Mouse (Mus musculus): Measurements from ENCODE around the gene Alk. TPM values are rescaled to one million over a fixed set of nuclear protein-coding genes. Genes with fewer than 3 reads are reported as not detected.

Alk gene
- 0.03 TPM in 2 replicates for polyA plus RNA-seq (2012; rRNA removed)

- H3K36me3 ChIP-seq (ENCODE audit: control insufficient read depth, insufficient read depth, low read length) = no peaks in the 10 kb centered on the region
- no peak within 1 kb of the TSS for H3K4me3 ChIP-seq (ENCODE audit: control insufficient read depth, insufficient read depth, low read length)
- DNase-seq = peak; percentile 54
- H3K27me3 ChIP-seq (ENCODE audit: control insufficient read depth, insufficient read depth, low read length) = peaks cover 6% of the 10 kb centered on the region; the same call in 1 of the 2 replicates
- whole genome bisulfite sequencing = 1% methylated on average over 32 of the region's 32 CpGs
- H3K4me1 ChIP-seq (replicated peaks; ENCODE audit: control insufficient read depth, insufficient read depth, low read length) = peaks cover 5% of the 10 kb centered on the region
- TF ChIP-seq POLR2A (IDR thresholded peaks at IDR 0.05; ENCODE audit: control insufficient read depth, extremely low read depth, insufficient read depth, low read length, poor library complexity) (no peak), CTCF (IDR thresholded peaks at IDR 0.05; ENCODE audit: borderline replicate concordance, control insufficient read depth, extremely low read depth, insufficient read depth, low read length, poor library complexity) (no peak)
- H3K27ac ChIP-seq (ENCODE audit: control insufficient read depth, insufficient read depth, low read length) = no peak within 1 kb of the TSS
These were observed at the start of gene Alk for GRCm38 (mm10) chr17:72604610-72604980. Gene Alk (minus strand): TSS chr17:72604627.

- Histone ChIP-seq H3K36me3 (ENCODE audit: control insufficient read depth, insufficient read depth, low read length) (no peaks in the 10 kb centered on the region), H3K27ac (ENCODE audit: control insufficient read depth, insufficient read depth, low read length) (no peak overlapping the region), H3K27me3 (ENCODE audit: control insufficient read depth, insufficient read depth, low read length) (no peaks in the 10 kb centered on the region), H3K4me1 (replicated peaks; ENCODE audit: control insufficient read depth, insufficient read depth, low read length) (no peaks in the 10 kb centered on the region), H3K4me3 (ENCODE audit: control insufficient read depth, insufficient read depth, low read length) (no peak overlapping the region)
- WGBS = 74% methylated on average over 1 of the region's 1 CpGs
- no peak for DNase-seq
- TF ChIP-seq POLR2A (IDR thresholded peaks at IDR 0.05; ENCODE audit: control insufficient read depth, extremely low read depth, insufficient read depth, low read length, poor library complexity) (no peak), CTCF (IDR thresholded peaks at IDR 0.05; ENCODE audit: borderline replicate concordance, control insufficient read depth, extremely low read depth, insufficient read depth, low read length, poor library complexity) (no peak)
These were observed 48.4 kb upstream of the Alk start for GRCm38 (mm10) chr17:72652801-72653200.

DNA sequence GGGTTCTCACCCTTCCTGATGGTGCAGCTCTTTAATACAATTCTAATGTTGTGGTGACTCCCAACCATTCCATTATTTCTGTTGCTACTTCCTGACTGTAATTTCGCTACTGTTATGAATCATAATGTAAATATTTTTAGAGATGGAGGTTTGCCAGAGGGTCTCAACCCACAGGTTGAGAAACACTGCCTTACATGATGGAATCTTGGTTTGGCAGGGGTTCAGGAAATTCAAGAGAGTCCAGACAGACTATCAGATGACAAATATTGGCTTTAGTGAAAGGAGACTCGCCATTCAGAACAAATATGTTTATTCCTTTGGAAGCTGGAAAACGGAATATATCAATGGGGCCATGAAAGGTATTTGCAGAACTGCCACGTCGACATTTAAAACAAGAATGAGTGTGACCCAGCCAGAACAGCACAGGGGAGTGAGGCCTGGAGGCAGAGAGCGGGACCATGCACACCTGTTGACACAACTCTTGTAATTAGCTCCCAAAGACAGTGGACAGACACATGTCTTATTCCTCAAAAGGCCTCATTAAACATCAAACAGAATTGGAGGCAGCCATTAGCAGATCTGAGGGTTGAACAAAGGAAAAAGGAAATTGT lies 44.3 kb upstream of the Alk start:
- H3K27ac ChIP-seq (ENCODE audit: control insufficient read depth, insufficient read depth, low read length) = no peak overlapping the region
- no peak for DNase-seq
- WGBS = 77% methylated on average over 6 of the region's 6 CpGs
- no peak overlapping the region for H3K4me3 ChIP-seq (ENCODE audit: control insufficient read depth, insufficient read depth, low read length)
- no peak for TF ChIP-seq POLR2A (IDR thresholded peaks at IDR 0.05; ENCODE audit: control insufficient read depth, extremely low read depth, insufficient read depth, low read length, poor library complexity)
- no peaks in the 10 kb centered on the region for H3K27me3 ChIP-seq (ENCODE audit: control insufficient read depth, insufficient read depth, low read length)
- no peaks in the 10 kb centered on the region for H3K4me1 ChIP-seq (replicated peaks; ENCODE audit: control insufficient read depth, insufficient read depth, low read length)
- no peaks in the 10 kb centered on the region for H3K36me3 ChIP-seq (ENCODE audit: control insufficient read depth, insufficient read depth, low read length)

- Histone ChIP-seq H3K36me3 (ENCODE audit: control insufficient read depth, insufficient read depth, low read length) (no peaks in the 10 kb centered on the region), H3K27me3 (ENCODE audit: control insufficient read depth, insufficient read depth, low read length) (no peaks in the 10 kb centered on the region), H3K27ac (ENCODE audit: control insufficient read depth, insufficient read depth, low read length) (no peak overlapping the region), H3K4me1 (replicated peaks; ENCODE audit: control insufficient read depth, insufficient read depth, low read length) (no peaks in the 10 kb centered on the region), H3K4me3 (ENCODE audit: control insufficient read depth, insufficient read depth, low read length) (no peak overlapping the region)
- no peak for TF ChIP-seq POLR2A (IDR thresholded peaks at IDR 0.05; ENCODE audit: control insufficient read depth, extremely low read depth, insufficient read depth, low read length, poor library complexity)
- no peak for TF ChIP-seq CTCF (IDR thresholded peaks at IDR 0.05; ENCODE audit: borderline replicate concordance, control insufficient read depth, extremely low read depth, insufficient read depth, low read length, poor library complexity)
- no peak for DNase-seq
- 87% methylated on average over 5 of the region's 5 CpGs for WGBS
These were observed 41.7 kb upstream of the Alk start for GRCm38 (mm10) chr17:72646167-72646566.

GRCm38 (mm10) chr17:72640095-72640494 lies 35.7 kb upstream of the Alk start:
- TF ChIP-seq POLR2A (IDR thresholded peaks at IDR 0.05; ENCODE audit: control insufficient read depth, extremely low read depth, insufficient read depth, low read length, poor library complexity) (no peak), CTCF (IDR thresholded peaks at IDR 0.05; ENCODE audit: borderline replicate concordance, control insufficient read depth, extremely low read depth, insufficient read depth, low read length, poor library complexity) (no peak)
- no peak for DNase-seq
- no peak overlapping the region for H3K4me3 ChIP-seq (ENCODE audit: control insufficient read depth, insufficient read depth, low read length)
- no peak overlapping the region for H3K27ac ChIP-seq (ENCODE audit: control insufficient read depth, insufficient read depth, low read length)
- H3K4me1 ChIP-seq (replicated peaks; ENCODE audit: control insufficient read depth, insufficient read depth, low read length) = no peaks in the 10 kb centered on the region
- no peaks in the 10 kb centered on the region for H3K27me3 ChIP-seq (ENCODE audit: control insufficient read depth, insufficient read depth, low read length)
- no peaks in the 10 kb centered on the region for H3K36me3 ChIP-seq (ENCODE audit: control insufficient read depth, insufficient read depth, low read length)
- 79% methylated on average over 4 of the region's 4 CpGs for WGBS

GRCm38 (mm10) chr17:72639400-72639799 lies 35.0 kb upstream of the Alk start:
- no peak overlapping the region for H3K27ac ChIP-seq (ENCODE audit: control insufficient read depth, insufficient read depth, low read length)
- no peak overlapping the region for H3K4me3 ChIP-seq (ENCODE audit: control insufficient read depth, insufficient read depth, low read length)
- no peak for TF ChIP-seq POLR2A (IDR thresholded peaks at IDR 0.05; ENCODE audit: control insufficient read depth, extremely low read depth, insufficient read depth, low read length, poor library complexity)
- no peak for TF ChIP-seq CTCF (IDR thresholded peaks at IDR 0.05; ENCODE audit: borderline replicate concordance, control insufficient read depth, extremely low read depth, insufficient read depth, low read length, poor library complexity)
- no peaks in the 10 kb centered on the region for H3K36me3 ChIP-seq (ENCODE audit: control insufficient read depth, insufficient read depth, low read length)
- H3K27me3 ChIP-seq (ENCODE audit: control insufficient read depth, insufficient read depth, low read length) = no peaks in the 10 kb centered on the region
- H3K4me1 ChIP-seq (replicated peaks; ENCODE audit: control insufficient read depth, insufficient read depth, low read length) = no peaks in the 10 kb centered on the region
- DNase-seq = no peak
- 88% methylated on average over 7 of the region's 7 CpGs for WGBS

GRCm38 (mm10) chr17:72606251-72606650 lies 1.8 kb upstream of the Alk start:
- Histone ChIP-seq H3K4me3 (ENCODE audit: control insufficient read depth, insufficient read depth, low read length) (no peak overlapping the region), H3K27me3 (ENCODE audit: control insufficient read depth, insufficient read depth, low read length) (peaks cover 6% of the 10 kb centered on the region; the same call in 1 of the 2 replicates), H3K27ac (ENCODE audit: control insufficient read depth, insufficient read depth, low read length) (no peak overlapping the region), H3K36me3 (ENCODE audit: control insufficient read depth, insufficient read depth, low read length) (no peaks in the 10 kb centered on the region), H3K4me1 (replicated peaks; ENCODE audit: control insufficient read depth, insufficient read depth, low read length) (peaks cover 5% of the 10 kb centered on the region)
- WGBS = 7% methylated on average over 4 of the region's 4 CpGs
- TF ChIP-seq POLR2A (IDR thresholded peaks at IDR 0.05; ENCODE audit: control insufficient read depth, extremely low read depth, insufficient read depth, low read length, poor library complexity) (no peak), CTCF (IDR thresholded peaks at IDR 0.05; ENCODE audit: borderline replicate concordance, control insufficient read depth, extremely low read depth, insufficient read depth, low read length, poor library complexity) (no peak)
- DNase-seq = peak; percentile 70

Measured in thymus, adult 2 months (tissue).